Mouse (Mus musculus): Measurements from ENCODE around the gene Lmntd2.

DNA sequence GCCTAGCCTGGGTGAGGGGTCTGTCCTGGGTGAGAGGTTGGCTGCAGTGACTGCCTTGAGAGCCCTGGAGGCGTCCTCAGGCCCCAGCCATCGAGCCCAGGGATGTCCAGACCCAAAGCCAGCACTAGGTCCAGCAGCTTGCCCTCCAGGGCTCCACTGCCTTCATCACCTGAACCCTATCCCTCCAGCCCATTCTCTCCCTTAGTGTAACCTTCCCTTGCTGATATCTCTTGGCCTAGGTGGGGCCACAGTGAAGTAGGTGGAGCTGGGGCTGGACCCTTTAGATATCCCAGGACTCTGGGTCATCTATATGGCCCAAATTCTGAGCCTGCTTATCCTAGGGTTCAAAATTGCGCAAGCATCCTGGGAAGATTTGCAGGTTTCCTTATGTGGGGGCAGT is 4.4 kb downstream of the Lmntd2 start:
- TF ChIP-seq CTCF (IDR thresholded peaks at IDR 0.05; ENCODE audit: control insufficient read depth, insufficient read depth, insufficient replicate concordance, low read depth, low read length) (no peak), POLR2A (IDR thresholded peaks at IDR 0.05; ENCODE audit: control insufficient read depth, low read depth, low read length) (no peak)

Measured in testis, adult 2 months (tissue).